In the genomic region with DNA sequence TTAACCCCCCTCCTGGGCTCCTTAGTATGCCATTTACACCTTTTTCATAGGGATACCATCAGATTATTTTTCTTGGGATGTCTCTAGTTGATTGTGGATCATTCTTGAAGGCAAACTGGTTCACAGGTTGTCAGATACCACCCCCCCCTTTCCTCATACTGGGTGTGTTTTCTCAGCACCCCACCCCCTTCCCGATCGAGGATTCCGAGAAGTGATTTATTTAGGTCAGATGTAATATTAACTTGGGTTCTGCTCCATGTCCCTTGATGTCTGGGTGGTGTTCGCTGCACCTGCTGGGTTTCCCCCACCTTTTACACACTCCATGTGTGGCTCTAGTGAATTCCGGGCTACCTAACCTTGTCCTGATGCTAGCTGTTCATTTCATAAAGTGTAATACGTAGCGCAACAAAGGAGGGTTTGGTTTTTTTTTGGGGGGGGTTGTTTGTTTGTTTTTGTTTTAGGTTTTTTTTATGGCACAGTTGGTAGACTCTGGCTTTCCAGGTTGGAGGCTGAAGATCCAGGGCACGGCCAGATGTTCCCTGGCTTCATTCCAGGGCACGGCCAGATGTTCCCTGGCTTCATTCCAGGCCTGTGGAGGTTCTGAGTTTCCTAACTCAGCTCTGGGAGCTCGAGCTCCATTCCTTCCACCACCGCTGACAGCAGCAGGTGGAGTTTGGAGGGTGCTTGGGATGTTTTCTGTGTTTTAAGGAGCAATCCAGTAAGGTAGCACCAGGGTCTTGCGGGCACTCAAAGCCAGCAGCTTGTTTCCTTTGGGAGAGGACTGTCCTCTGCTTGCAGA, we compare ENCODE assay signal across 21 mouse cellular contexts. TPM values are rescaled to one million over a fixed set of nuclear protein-coding genes. Genes with fewer than 3 reads are reported as not detected.
A peak's percentile ranks its signal among the peaks of the same experiment; 100 is the strongest.
DNase-seq lines count a peak whose midpoint lies in the region; ATAC-seq and TF ChIP-seq lines count a peak whose summit lies in the region.
"Had no signal": no experiment of that assay in that cellular context is flagged by ENCODE, and none has a peak within 500 bp of the region (broad histone marks: within the 10 kb centered on the region; RNA-seq: fewer than 3 reads in every experiment).

No protein-coding gene starts in this region.

- TF ChIP-seq POLR2A in kidney, adult 2 months (IDR thresholded peaks at IDR 0.05; ENCODE audit: low read depth, low read length): no peak

- DNase-seq in kidney, adult 2 months: peak; percentile 61
- DNase-seq in NIH3T3 (ENCODE audit: low read depth) (peak; percentile 13), adipocyte (ENCODE audit: low spot score) (peak; percentile 41)
- no peak for DNase-seq in frontal cortex, adult 2 months (ENCODE audit: extremely low spot score in 1 of 2, low spot score in 1 of 2)
- DNase-seq in spleen, postnatal 14 days (ENCODE audit: low spot score in 2 of 2): no peak
- DNase-seq: cerebellum, adult 18-20 months; cerebellum, postnatal 36 days; forebrain, postnatal 0 days; layer of hippocampus, postnatal 36 days; lung, adult 18-20 months; spleen, adult 18-20 months had no signal

- no peak overlapping the region for H3K27ac ChIP-seq in kidney, adult 2 months (ENCODE audit: insufficient read depth, low read depth, low read length)
- H3K27ac ChIP-seq in kidney, embryonic 16.5 days (ENCODE audit: low read length): no peak overlapping the region
- H3K27ac ChIP-seq in limb, embryonic 12.5 days: 0 out of 2 replicates have a peak overlapping the region, but pooled peaks have one; percentile 41
- H3K27ac ChIP-seq: embryonic facial prominence, embryonic 15.5 days; heart, embryonic 13.5 days; layer of hippocampus, adult 2 months; macrophage; neural tube, embryonic 12.5 days had no signal

- H3K9me3 ChIP-seq in kidney, embryonic 16.5 days (ENCODE audit: low read length): no peaks in the 10 kb centered on the region
- H3K9me3 ChIP-seq in limb, embryonic 12.5 days: no peaks in the 10 kb centered on the region
- H3K9me3 ChIP-seq: embryonic facial prominence, embryonic 15.5 days; heart, embryonic 13.5 days; neural tube, embryonic 12.5 days had no signal

- H3K4me1 ChIP-seq in kidney, adult 2 months (ENCODE audit: control insufficient read depth, insufficient read depth, low read length): peaks cover 5% of the 10 kb centered on the region
- peaks cover under 1% of the 10 kb centered on the region; the same call in 1 of the 2 replicates for H3K4me1 ChIP-seq in kidney, embryonic 16.5 days (ENCODE audit: insufficient read depth, low read length)
- peaks cover 17% of the 10 kb centered on the region for H3K4me1 ChIP-seq in limb, embryonic 12.5 days (replicated peaks)
- H3K4me1 ChIP-seq: neural tube, embryonic 12.5 days had no signal

- H3K4me3 ChIP-seq in kidney, adult 2 months (ENCODE audit: insufficient read depth, low read depth, low read length): no peak overlapping the region
- no peak overlapping the region for H3K4me3 ChIP-seq in kidney, embryonic 16.5 days (ENCODE audit: low read length)
- no peak overlapping the region for H3K4me3 ChIP-seq in limb, embryonic 12.5 days (replicated peaks)
- H3K4me3 ChIP-seq: embryonic facial prominence, embryonic 15.5 days; heart, embryonic 13.5 days; layer of hippocampus, adult 2 months; neural tube, embryonic 12.5 days had no signal

- TF ChIP-seq CTCF in kidney, adult 2 months (conservative IDR thresholded peaks at IDR 0.05; ENCODE audit: insufficient read depth, insufficient read length, low read depth, low read length): no peak

- H3K9ac ChIP-seq in kidney, embryonic 16.5 days (replicated peaks; ENCODE audit: low read length): no peak overlapping the region
- no peak overlapping the region for H3K9ac ChIP-seq in limb, embryonic 12.5 days (replicated peaks)
- H3K9ac ChIP-seq: embryonic facial prominence, embryonic 15.5 days; forebrain, postnatal 0 days; heart, embryonic 13.5 days; neural tube, embryonic 12.5 days had no signal

- ATAC-seq in kidney, embryonic 16.5 days (ENCODE audit: low FRiP score, low TSS enrichment): no peak
- ATAC-seq in limb, embryonic 12.5 days (ENCODE audit: insufficient number of reproducible peaks, insufficient read depth, low FRiP score, low TSS enrichment, low read depth): no peak
- ATAC-seq: forebrain, postnatal 0 days; hindbrain, embryonic 16.5 days; intestine, postnatal 0 days had no signal

- no peaks in the 10 kb centered on the region for H3K36me3 ChIP-seq in kidney, adult 2 months (ENCODE audit: control insufficient read depth, insufficient read depth, low read length)
- H3K36me3 ChIP-seq in kidney, embryonic 16.5 days (ENCODE audit: insufficient read depth, low read length): no peaks in the 10 kb centered on the region
- H3K36me3 ChIP-seq in limb, embryonic 12.5 days: no peaks in the 10 kb centered on the region
- H3K36me3 ChIP-seq: embryonic facial prominence, embryonic 15.5 days; heart, embryonic 13.5 days; neural tube, embryonic 12.5 days had no signal

- H3K4me2 ChIP-seq in kidney, embryonic 16.5 days (replicated peaks; ENCODE audit: low read depth, low read length): no peak overlapping the region
- no peak overlapping the region for H3K4me2 ChIP-seq in limb, embryonic 12.5 days
- H3K4me2 ChIP-seq: embryonic facial prominence, embryonic 15.5 days; heart, embryonic 13.5 days; midbrain, embryonic 11.5 days; neural tube, embryonic 12.5 days had no signal

- H3K27me3 ChIP-seq in kidney, adult 2 months (replicated peaks; ENCODE audit: control insufficient read depth, insufficient read depth, low read length): no peaks in the 10 kb centered on the region
- no peaks in the 10 kb centered on the region for H3K27me3 ChIP-seq in kidney, embryonic 16.5 days (ENCODE audit: insufficient read depth, low read length)
- H3K27me3 ChIP-seq in limb, embryonic 12.5 days: no peaks in the 10 kb centered on the region
- H3K27me3 ChIP-seq: embryonic facial prominence, embryonic 15.5 days; heart, embryonic 13.5 days; neural tube, embryonic 12.5 days had no signal

- 37% methylated on average over 12 of the region's 12 CpGs for WGBS in kidney, adult 2 months
- WGBS in kidney, embryonic 16.5 days: 62% methylated on average over 12 of the region's 12 CpGs
- WGBS in limb, embryonic 12.5 days: 64% methylated on average over 12 of the region's 12 CpGs

RNA-seq across cellular contexts. Expression of gene Prr15, which starts 37.1 kb away (rescaled TPM):
- polyA plus RNA-seq in kidney, adult 2 months (2012; rRNA removed): 6.2 and 6.8 TPM in 2 replicates
- polyA plus RNA-seq in kidney, embryonic 16.5 days (2015; fragmentation: Nextera tagmentation; extraction: Ambion mirVana): 8.9 and 9.2 TPM in 2 replicates
- 0.40 TPM in 1 of 2 replicates, not detected in the other for polyA plus RNA-seq in limb, embryonic 12.5 days (2016; fragmentation: Nextera tagmentation; extraction: Ambion mirVana)
- polyA plus RNA-seq in frontal cortex, adult 2 months (2012; rRNA removed): 0.95 and 1.2 TPM in 2 replicates

Comparison
In these comparisons a context has a peak if more than half of its experiments do, and no peak if none do; other contexts are left out.
1. DNase-seq: peak in kidney, adult 2 months (single experiment), NIH3T3 (single experiment) and adipocyte (single experiment); none in frontal cortex, adult 2 months (0 of 2) and spleen, postnatal 14 days (0 of 2).